Comparison of ENCODE assay signal across 7 mouse cellular contexts in genomic region chr17:79020984-79021335, GRCm38 (mm10). TPM values are rescaled to one million over a fixed set of nuclear protein-coding genes. Genes with fewer than 3 reads are reported as not detected.
A peak's percentile ranks its signal among the peaks of the same experiment; 100 is the strongest.
DNase-seq lines count a peak whose midpoint lies in the region; ATAC-seq and TF ChIP-seq lines count a peak whose summit lies in the region.

No protein-coding gene starts in this region.

- H3K36me3 ChIP-seq in neural tube, embryonic 11.5 days (ENCODE audit: control insufficient read depth, insufficient read depth, low read length): no peaks in the 10 kb centered on the region
- no peaks in the 10 kb centered on the region for H3K36me3 ChIP-seq in forebrain, embryonic 11.5 days (ENCODE audit: control insufficient read depth, insufficient read depth, low read length)
- H3K36me3 ChIP-seq in liver, embryonic 13.5 days: no peaks in the 10 kb centered on the region
- no peaks in the 10 kb centered on the region for H3K36me3 ChIP-seq in stomach, postnatal 0 days (ENCODE audit: control insufficient read depth, insufficient read depth, low read length)

- H3K27me3 ChIP-seq in neural tube, embryonic 11.5 days (ENCODE audit: control insufficient read depth, insufficient read depth, low read length): no peaks in the 10 kb centered on the region
- H3K27me3 ChIP-seq in forebrain, embryonic 11.5 days (ENCODE audit: control insufficient read depth, insufficient read depth, low read length): peaks cover 4% of the 10 kb centered on the region; the same call in 1 of the 2 replicates
- peaks cover 15% of the 10 kb centered on the region for H3K27me3 ChIP-seq in liver, embryonic 13.5 days
- H3K27me3 ChIP-seq in stomach, postnatal 0 days (ENCODE audit: control insufficient read depth, insufficient read depth, low read length): no peaks in the 10 kb centered on the region

- DNase-seq in neural tube, embryonic 11.5 days (ENCODE audit: low spot score): no peak
- DNase-seq in neural tube, embryonic 10.5 days (ENCODE audit: extremely low spot score, low spot score): no peak
- DNase-seq in forebrain, embryonic 11.5 days (ENCODE audit: low spot score): no peak
- DNase-seq in liver, embryonic 13.5 days: no peak
- no peak for DNase-seq in stomach, postnatal 0 days (ENCODE audit: low spot score)
- DNase-seq in urinary bladder, postnatal 14 days (ENCODE audit: low spot score): no peak
- DNase-seq in ovary, postnatal 10 days (ENCODE audit: low spot score): no peak

- H3K4me3 ChIP-seq in neural tube, embryonic 11.5 days (ENCODE audit: low read depth, low read length): peak overlapping the region; percentile 70
- peak overlapping the region; percentile 78 for H3K4me3 ChIP-seq in forebrain, embryonic 11.5 days (ENCODE audit: low read depth, low read length)
- peak overlapping the region; percentile 76 for H3K4me3 ChIP-seq in liver, embryonic 13.5 days (replicated peaks)
- H3K4me3 ChIP-seq in stomach, postnatal 0 days (ENCODE audit: low read depth, low read length): peak overlapping the region; percentile 79

- peak overlapping the region; percentile 82 for H3K9ac ChIP-seq in neural tube, embryonic 11.5 days (ENCODE audit: low read length)
- H3K9ac ChIP-seq in forebrain, embryonic 11.5 days (ENCODE audit: low read length): peak overlapping the region; percentile 90
- H3K9ac ChIP-seq in liver, embryonic 13.5 days: peak overlapping the region; percentile 83
- peak overlapping the region; percentile 87 for H3K9ac ChIP-seq in stomach, postnatal 0 days (ENCODE audit: low read length)

- peak overlapping the region; percentile 64 for H3K4me2 ChIP-seq in neural tube, embryonic 11.5 days (ENCODE audit: low read depth)
- peak overlapping the region; percentile 74 for H3K4me2 ChIP-seq in forebrain, embryonic 11.5 days (ENCODE audit: low read depth, low read length, severe bottlenecking)
- peak overlapping the region; percentile 92 for H3K4me2 ChIP-seq in liver, embryonic 13.5 days
- H3K4me2 ChIP-seq in stomach, postnatal 0 days (replicated peaks; ENCODE audit: low read depth): peak overlapping the region; percentile 93

- no peak for TF ChIP-seq CTCF in stomach, postnatal 0 days (IDR thresholded peaks at IDR 0.05; ENCODE audit: low read depth)

- H3K27ac ChIP-seq in neural tube, embryonic 11.5 days (ENCODE audit: low read depth, low read length): no peak overlapping the region; the same call in 1 of the 2 replicates
- no peak overlapping the region; the same call in 1 of the 2 replicates for H3K27ac ChIP-seq in forebrain, embryonic 11.5 days (ENCODE audit: low read depth, low read length)
- H3K27ac ChIP-seq in liver, embryonic 13.5 days: no peak overlapping the region
- peak overlapping the region; percentile 91; the same call in 1 of the 2 replicates for H3K27ac ChIP-seq in stomach, postnatal 0 days (replicated peaks)

- H3K4me1 ChIP-seq in neural tube, embryonic 11.5 days (ENCODE audit: control insufficient read depth, insufficient read depth, low read length): peaks cover 12% of the 10 kb centered on the region; the same call in 1 of the 2 replicates
- peaks cover 3% of the 10 kb centered on the region; the same call in 1 of the 2 replicates for H3K4me1 ChIP-seq in forebrain, embryonic 11.5 days (replicated peaks; ENCODE audit: control insufficient read depth, insufficient read depth, low read length)
- peaks cover 40% of the 10 kb centered on the region for H3K4me1 ChIP-seq in liver, embryonic 13.5 days (replicated peaks)
- H3K4me1 ChIP-seq in stomach, postnatal 0 days (replicated peaks; ENCODE audit: control insufficient read depth, insufficient read depth): no peaks in the 10 kb centered on the region

- WGBS in neural tube, embryonic 11.5 days: 1% methylated on average over 24 of the region's 24 CpGs
- 1% methylated on average over 24 of the region's 24 CpGs for WGBS in forebrain, embryonic 11.5 days
- WGBS in liver, embryonic 13.5 days (ENCODE audit: insufficient replicate concordance): 2% methylated on average over 24 of the region's 24 CpGs
- WGBS in stomach, postnatal 0 days: 3% methylated on average over 20 of the region's 24 CpGs

- TF ChIP-seq EP300 in stomach, postnatal 0 days (optimal IDR thresholded peaks at IDR 0.05): no peak

- no peaks in the 10 kb centered on the region for H3K9me3 ChIP-seq in neural tube, embryonic 11.5 days (ENCODE audit: control insufficient read depth, low read length)
- no peaks in the 10 kb centered on the region for H3K9me3 ChIP-seq in forebrain, embryonic 11.5 days (ENCODE audit: control insufficient read depth, low read length)
- H3K9me3 ChIP-seq in liver, embryonic 13.5 days (replicated peaks): no peaks in the 10 kb centered on the region
- no peaks in the 10 kb centered on the region for H3K9me3 ChIP-seq in stomach, postnatal 0 days (ENCODE audit: control insufficient read depth, low read length)

- peak; percentile 62 for ATAC-seq in neural tube, embryonic 11.5 days (ENCODE audit: insufficient read depth, low FRiP score, low TSS enrichment)
- ATAC-seq in forebrain, embryonic 11.5 days (replicated peaks; ENCODE audit: low FRiP score): no peak
- no peak for ATAC-seq in liver, embryonic 13.5 days (ENCODE audit: low read depth)
- ATAC-seq in stomach, postnatal 0 days (ENCODE audit: low FRiP score, low TSS enrichment): no peak

RNA-seq across cellular contexts. Expression of gene Prkd3, which starts 0.3 kb away (rescaled TPM):
- polyA plus RNA-seq in neural tube, embryonic 11.5 days (2014; fragmentation: Nextera tagmentation; extraction: Ambion mirVana): 45.7 and 46.8 TPM in 2 replicates
- 55.5 and 60.5 TPM in 2 replicates for polyA plus RNA-seq in forebrain, embryonic 11.5 days (2014; fragmentation: Nextera tagmentation; extraction: Ambion mirVana)
- polyA plus RNA-seq in liver, embryonic 13.5 days (2015; fragmentation: Nextera tagmentation; extraction: Ambion mirVana): 7.4 and 9.7 TPM in 2 replicates
- polyA plus RNA-seq in stomach, postnatal 0 days (2015; fragmentation: Nextera tagmentation; extraction: Ambion mirVana): 10.8 and 11.4 TPM in 2 replicates

RNA-seq across cellular contexts. Expression of gene Qpct, which starts 30.7 kb away (rescaled TPM):
- 6.4 and 7.5 TPM in 2 replicates for polyA plus RNA-seq in neural tube, embryonic 11.5 days (2014; fragmentation: Nextera tagmentation; extraction: Ambion mirVana)
- polyA plus RNA-seq in forebrain, embryonic 11.5 days (2014; fragmentation: Nextera tagmentation; extraction: Ambion mirVana): 6.7 and 7.6 TPM in 2 replicates
- polyA plus RNA-seq in liver, embryonic 13.5 days (2015; fragmentation: Nextera tagmentation; extraction: Ambion mirVana): 15.9 and 18.8 TPM in 2 replicates
- polyA plus RNA-seq in stomach, postnatal 0 days (2015; fragmentation: Nextera tagmentation; extraction: Ambion mirVana): 23.6 and 23.7 TPM in 2 replicates
